8 mouse cellular contexts compared by ENCODE assay signal in the genomic region with DNA sequence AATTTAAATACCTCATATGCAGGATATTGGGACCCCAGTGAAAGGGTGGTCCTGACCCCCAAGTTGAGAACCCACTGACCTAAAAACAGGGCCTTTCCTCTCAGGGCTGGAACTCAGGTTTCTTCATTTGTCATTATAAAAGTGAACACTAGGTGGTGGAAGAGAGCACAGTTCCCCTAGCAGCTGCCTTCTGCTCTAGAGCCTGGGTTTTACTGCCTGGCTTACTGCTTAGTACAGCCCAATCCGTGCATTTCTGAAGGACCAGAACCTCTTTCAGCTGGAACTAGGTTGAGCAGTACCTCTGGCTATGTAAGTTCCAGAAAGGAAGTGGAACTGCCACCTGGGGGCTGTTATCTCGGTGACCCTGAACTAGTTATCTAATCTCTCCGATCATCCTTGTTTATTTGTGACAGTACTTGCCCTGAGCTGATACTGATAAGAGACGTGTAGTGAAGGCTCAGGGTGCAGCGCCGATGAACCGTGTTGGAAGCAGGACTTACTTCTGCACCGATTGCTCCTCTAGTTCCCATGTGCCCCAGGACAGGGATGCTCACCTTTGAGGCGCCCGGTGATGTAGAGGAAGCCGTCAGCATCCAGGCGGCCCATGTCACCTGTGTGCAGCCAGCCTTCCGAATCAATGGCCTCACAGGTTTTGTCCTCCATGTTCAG. TPM values are rescaled to one million over a fixed set of nuclear protein-coding genes. Genes with fewer than 3 reads are reported as not detected.
DNase-seq lines count a peak whose midpoint lies in the region; ATAC-seq and TF ChIP-seq lines count a peak whose summit lies in the region.

No protein-coding gene starts in this region.

- peak; percentile 33 for DNase-seq in heart, postnatal 0 days (ENCODE audit: low spot score)
- no peak for DNase-seq in heart, embryonic 10.5 days (ENCODE audit: low spot score)
- DNase-seq in cerebellum, adult 8-10 months = peak; percentile 44
- DNase-seq in hindbrain, embryonic 11.5 days (ENCODE audit: low spot score) = peak; percentile 77
- DNase-seq in spleen, adult 12 weeks (ENCODE audit: low spot score) = no peak

- no peak overlapping the region for H3K4me3 ChIP-seq in heart, postnatal 0 days (ENCODE audit: low read depth, low read length)
- no peak overlapping the region for H3K4me3 ChIP-seq in heart, embryonic 10.5 days
- peak overlapping the region; percentile 29; the same call in 1 of the 2 replicates for H3K4me3 ChIP-seq in E14TG2a.4 (replicated peaks; ENCODE audit: low read length)
- no peak overlapping the region for H3K4me3 ChIP-seq in hindbrain, embryonic 11.5 days (ENCODE audit: low read depth, low read length)
- H3K4me3 ChIP-seq in limb, embryonic 13.5 days = no peak overlapping the region

- peak; percentile 41 for ATAC-seq in heart, postnatal 0 days (ENCODE audit: insufficient read depth, low read depth)
- ATAC-seq in hindbrain, embryonic 11.5 days (ENCODE audit: low FRiP score) = no peak
- peak; percentile 51; the same call in 1 of the 2 replicates for ATAC-seq in limb, embryonic 13.5 days (ENCODE audit: low FRiP score, low read depth)
- peak; percentile 53; the same call in 1 of the 2 replicates for ATAC-seq in monocyte, adult 5-6 weeks (replicated peaks; ENCODE audit: insufficient number of reproducible peaks, low FRiP score, low TSS enrichment, poor library complexity, severe bottlenecking)

- TF ChIP-seq CTCF in heart, postnatal 0 days (IDR thresholded peaks at IDR 0.05; ENCODE audit: low read depth) = peak; percentile 68
- peak; percentile 47 for TF ChIP-seq CTCF in E14TG2a.4 (conservative IDR thresholded peaks at IDR 0.05; ENCODE audit: low read length)

- no peaks in the 10 kb centered on the region for H3K27me3 ChIP-seq in heart, postnatal 0 days (ENCODE audit: control insufficient read depth, insufficient read depth, low read length)
- 0 out of 2 replicates have a peak, but pooled peaks cover 3% of the 10 kb centered on the region for H3K27me3 ChIP-seq in heart, embryonic 10.5 days (ENCODE audit: insufficient read depth, poor library complexity, severe bottlenecking)
- H3K27me3 ChIP-seq in E14TG2a.4 (ENCODE audit: insufficient read depth, low read length) = peaks cover 13% of the 10 kb centered on the region
- H3K27me3 ChIP-seq in hindbrain, embryonic 11.5 days (ENCODE audit: control insufficient read depth, insufficient read depth, low read length) = no peaks in the 10 kb centered on the region
- H3K27me3 ChIP-seq in limb, embryonic 13.5 days = no peaks in the 10 kb centered on the region

- H3K9me3 ChIP-seq in heart, postnatal 0 days (replicated peaks; ENCODE audit: control insufficient read depth, low read length) = no peaks in the 10 kb centered on the region
- H3K9me3 ChIP-seq in heart, embryonic 10.5 days = no peaks in the 10 kb centered on the region
- no peaks in the 10 kb centered on the region for H3K9me3 ChIP-seq in E14TG2a.4 (ENCODE audit: low read length)
- no peaks in the 10 kb centered on the region for H3K9me3 ChIP-seq in hindbrain, embryonic 11.5 days (ENCODE audit: control insufficient read depth, low read length)
- no peaks in the 10 kb centered on the region for H3K9me3 ChIP-seq in limb, embryonic 13.5 days

- no peaks in the 10 kb centered on the region for H3K36me3 ChIP-seq in heart, postnatal 0 days (replicated peaks; ENCODE audit: control insufficient read depth, insufficient read depth, low read length)
- H3K36me3 ChIP-seq in heart, embryonic 10.5 days = no peaks in the 10 kb centered on the region
- H3K36me3 ChIP-seq in E14TG2a.4 (ENCODE audit: insufficient read depth, low read length) = no peaks in the 10 kb centered on the region
- H3K36me3 ChIP-seq in hindbrain, embryonic 11.5 days (ENCODE audit: control insufficient read depth, insufficient read depth, low read length) = no peaks in the 10 kb centered on the region
- no peaks in the 10 kb centered on the region for H3K36me3 ChIP-seq in limb, embryonic 13.5 days

- no peak overlapping the region for H3K4me2 ChIP-seq in heart, postnatal 0 days (ENCODE audit: low read depth, low read length)
- no peak overlapping the region for H3K4me2 ChIP-seq in hindbrain, embryonic 11.5 days (replicated peaks; ENCODE audit: low read depth, low read length)
- no peak overlapping the region for H3K4me2 ChIP-seq in limb, embryonic 13.5 days (replicated peaks)

- no peak overlapping the region for H3K9ac ChIP-seq in heart, postnatal 0 days (replicated peaks; ENCODE audit: low read depth, low read length)
- no peak overlapping the region for H3K9ac ChIP-seq in hindbrain, embryonic 11.5 days (ENCODE audit: low read depth, low read length)
- no peak overlapping the region for H3K9ac ChIP-seq in limb, embryonic 13.5 days

- no peak overlapping the region for H3K27ac ChIP-seq in heart, postnatal 0 days (ENCODE audit: low read depth)
- H3K27ac ChIP-seq in heart, embryonic 10.5 days = no peak overlapping the region
- no peak overlapping the region for H3K27ac ChIP-seq in hindbrain, embryonic 11.5 days (ENCODE audit: low read depth, low read length)
- H3K27ac ChIP-seq in limb, embryonic 13.5 days = no peak overlapping the region

- no peak for TF ChIP-seq EP300 in heart, postnatal 0 days (IDR thresholded peaks at IDR 0.05; ENCODE audit: low read depth)

- H3K4me1 ChIP-seq in heart, postnatal 0 days (ENCODE audit: control insufficient read depth, insufficient read depth) = no peaks in the 10 kb centered on the region
- peaks cover 8% of the 10 kb centered on the region for H3K4me1 ChIP-seq in heart, embryonic 10.5 days
- peaks cover 21% of the 10 kb centered on the region for H3K4me1 ChIP-seq in E14TG2a.4 (replicated peaks; ENCODE audit: low read depth, low read length)
- no peaks in the 10 kb centered on the region for H3K4me1 ChIP-seq in hindbrain, embryonic 11.5 days (replicated peaks; ENCODE audit: control insufficient read depth, insufficient read depth, low read length)
- no peaks in the 10 kb centered on the region for H3K4me1 ChIP-seq in limb, embryonic 13.5 days

- WGBS in heart, postnatal 0 days = 51% methylated on average over 13 of the region's 13 CpGs
- 48% methylated on average over 13 of the region's 13 CpGs for WGBS in heart, embryonic 10.5 days
- WGBS in hindbrain, embryonic 11.5 days = 76% methylated on average over 13 of the region's 13 CpGs
- WGBS in limb, embryonic 13.5 days = 71% methylated on average over 13 of the region's 13 CpGs

RNA-seq across cellular contexts. Expression of a gene that starts 28.2 kb away (rescaled TPM):
- total RNA-seq in heart, postnatal 0 days (2014; rRNA removed; ENCODE audit: low replicate concordance) = 402 and 407 TPM in 2 replicates
- 840 TPM in 2 replicates for polyA plus RNA-seq in heart, postnatal 0 days (2015; fragmentation: Nextera tagmentation; extraction: Ambion mirVana)
- polyA plus RNA-seq in heart, embryonic 10.5 days (2016; fragmentation: Nextera tagmentation; extraction: Ambion mirVana) = 348 and 488 TPM in 2 replicates
- polyA plus RNA-seq in hindbrain, embryonic 11.5 days (2014; fragmentation: Nextera tagmentation; extraction: Ambion mirVana) = 118 and 131 TPM in 2 replicates
- 90.9 and 97.1 TPM in 2 replicates for polyA plus RNA-seq in limb, embryonic 13.5 days (2015; fragmentation: Nextera tagmentation; extraction: Ambion mirVana)
- total RNA-seq in monocyte, adult 5-6 weeks (2017) = 26.1 to 29.5 TPM (median 26.3 TPM) in 3 replicates

RNA-seq across cellular contexts. Expression of a gene that starts 47.4 kb away (rescaled TPM):
- total RNA-seq in heart, postnatal 0 days (2014; rRNA removed; ENCODE audit: low replicate concordance) = 0.69 TPM in 1 of 2 replicates, not detected in the other
- 0.07 and 0.19 TPM in 2 replicates for polyA plus RNA-seq in heart, postnatal 0 days (2015; fragmentation: Nextera tagmentation; extraction: Ambion mirVana)
- 0.27 and 0.48 TPM in 2 replicates for polyA plus RNA-seq in heart, embryonic 10.5 days (2016; fragmentation: Nextera tagmentation; extraction: Ambion mirVana)
- polyA plus RNA-seq in hindbrain, embryonic 11.5 days (2014; fragmentation: Nextera tagmentation; extraction: Ambion mirVana) = 6.3 and 7.1 TPM in 2 replicates
- 0.25 and 0.31 TPM in 2 replicates for polyA plus RNA-seq in limb, embryonic 13.5 days (2015; fragmentation: Nextera tagmentation; extraction: Ambion mirVana)
- 2.3 to 3.9 TPM (median 3.6 TPM) in 3 replicates for total RNA-seq in monocyte, adult 5-6 weeks (2017)

RNA-seq across cellular contexts. Expression of a gene that starts 54.3 kb away (rescaled TPM):
- total RNA-seq in heart, postnatal 0 days (2014; rRNA removed; ENCODE audit: low replicate concordance) = 4.5 TPM in 1 of 2 replicates, not detected in the other
- polyA plus RNA-seq in heart, postnatal 0 days (2015; fragmentation: Nextera tagmentation; extraction: Ambion mirVana) = 2.0 and 2.4 TPM in 2 replicates
- 2.9 and 5.5 TPM in 2 replicates for polyA plus RNA-seq in heart, embryonic 10.5 days (2016; fragmentation: Nextera tagmentation; extraction: Ambion mirVana)
- polyA plus RNA-seq in hindbrain, embryonic 11.5 days (2014; fragmentation: Nextera tagmentation; extraction: Ambion mirVana) = 19.1 and 20.8 TPM in 2 replicates
- 26.1 and 27.3 TPM in 2 replicates for polyA plus RNA-seq in limb, embryonic 13.5 days (2015; fragmentation: Nextera tagmentation; extraction: Ambion mirVana)
- 0.39 to 2.2 TPM (median 2.2 TPM) in 3 replicates for total RNA-seq in monocyte, adult 5-6 weeks (2017)

Comparison
In these comparisons a context has a peak if more than half of its experiments do, and no peak if none do; other contexts are left out.
1. DNase-seq: peak in heart, postnatal 0 days (single experiment), cerebellum, adult 8-10 months (single experiment) and hindbrain, embryonic 11.5 days (single experiment); none in heart, embryonic 10.5 days (single experiment) and spleen, adult 12 weeks (single experiment).